Mouse (Mus musculus) liver, adult 2 months (tissue): ENCODE results near the gene Itgav.

Experiments
- CTCF ChIP-seq: fragments of 200-500 bp; IDR thresholded peaks from 2 replicates; pipeline ENCODE4 v1.5.1; 2011; ENCODE audit warnings: low read depth, low read length, control low read depth
- POLR2A ChIP-seq: fragments of 200-500 bp; IDR thresholded peaks from 2 replicates; pipeline ENCODE4 v1.6.1; 2011; ENCODE audit warnings: low read length, control low read depth; ENCODE audit not compliant: insufficient read depth; ENCODE audit errors: extremely low read depth

DNA sequence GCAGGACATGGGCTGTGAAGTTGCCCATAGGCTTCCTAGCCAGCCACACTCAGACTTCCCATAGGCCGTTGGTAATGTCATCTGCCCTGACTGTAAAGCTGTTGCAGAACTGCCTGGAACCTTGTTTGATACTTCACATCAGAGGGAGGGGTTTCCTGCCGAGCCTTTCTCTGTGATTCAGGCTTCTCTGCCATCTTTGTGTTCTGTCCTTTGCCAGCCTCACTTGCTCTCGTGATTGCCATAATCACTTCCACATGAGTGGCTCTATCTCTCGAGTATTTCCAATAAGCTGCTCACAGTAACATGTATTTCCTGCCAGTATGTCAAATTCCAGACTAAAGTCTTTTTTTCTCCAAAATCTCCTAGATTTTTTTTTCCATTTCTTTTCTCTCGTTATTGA is 48.5 kb upstream of the Itgav start:
- no peak for TF ChIP-seq CTCF
- no peak for TF ChIP-seq POLR2A
